Comparison of ENCODE assay signal across 35 mouse cellular contexts in the genomic region with DNA sequence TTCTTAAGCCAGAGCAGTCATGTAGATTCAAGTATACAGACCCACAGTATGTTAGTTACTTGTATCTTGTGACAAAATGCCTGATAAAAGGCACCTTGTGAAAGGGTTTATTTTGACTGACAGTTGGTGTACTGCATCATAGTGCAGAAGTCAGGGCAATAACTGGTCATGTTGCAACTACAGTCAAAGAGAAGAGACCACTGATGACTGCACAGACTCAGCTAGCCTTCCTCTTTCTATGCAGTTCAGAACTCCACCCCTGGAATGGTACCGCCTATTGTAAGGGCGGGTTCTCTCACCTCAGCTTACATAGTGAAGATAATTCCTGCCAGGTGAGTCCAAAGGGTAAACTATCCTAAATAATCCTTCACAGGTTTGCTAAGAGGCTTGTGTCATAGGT.
"Had no signal": no experiment of that assay in that cellular context is flagged by ENCODE, and none has a peak within 500 bp of the region (broad histone marks: within the 10 kb centered on the region; RNA-seq: fewer than 3 reads in every experiment).

No protein-coding gene starts in this region.

- H3K27me3 ChIP-seq: heart, embryonic 12.5 days; heart, embryonic 13.5 days; heart, embryonic 15.5 days; hindbrain, embryonic 12.5 days; hindbrain, embryonic 13.5 days; hindbrain, embryonic 15.5 days; intestine, embryonic 15.5 days; kidney, embryonic 15.5 days had no signal

- DNase-seq: heart, postnatal 10 days; heart, postnatal 14 days; heart, postnatal 36 days; heart, postnatal 4 days; kidney, adult 11 months; kidney, adult 18-20 months; kidney, adult 2 months; kidney, adult 8-10 months; kidney, adult 9 months; kidney, postnatal 10 days; kidney, postnatal 14 days; kidney, postnatal 25 days; kidney, postnatal 36 days; kidney, postnatal 4 days; layer of hippocampus, adult 9-11 months; layer of hippocampus, postnatal 36 days had no signal

- H3K4me2 ChIP-seq: heart, embryonic 11.5 days; heart, embryonic 12.5 days; heart, embryonic 13.5 days; heart, embryonic 15.5 days; hindbrain, embryonic 12.5 days; hindbrain, embryonic 13.5 days; hindbrain, embryonic 14.5 days; hindbrain, embryonic 15.5 days; intestine, embryonic 15.5 days; kidney, embryonic 15.5 days had no signal

- H3K9ac ChIP-seq: heart, embryonic 12.5 days; heart, embryonic 13.5 days; heart, embryonic 15.5 days; hindbrain, embryonic 12.5 days; hindbrain, embryonic 13.5 days; hindbrain, embryonic 14.5 days; hindbrain, embryonic 15.5 days; intestine, embryonic 15.5 days; kidney, embryonic 15.5 days had no signal

- H3K36me3 ChIP-seq: heart, embryonic 10.5 days; heart, embryonic 12.5 days; heart, embryonic 13.5 days; heart, embryonic 15.5 days; hindbrain, embryonic 10.5 days; hindbrain, embryonic 12.5 days; hindbrain, embryonic 13.5 days; hindbrain, embryonic 15.5 days; intestine, embryonic 15.5 days; kidney, embryonic 15.5 days had no signal

- H3K4me3 ChIP-seq: heart, embryonic 10.5 days; heart, embryonic 12.5 days; heart, embryonic 13.5 days; heart, embryonic 15.5 days; hindbrain, embryonic 10.5 days; hindbrain, embryonic 12.5 days; hindbrain, embryonic 13.5 days; hindbrain, embryonic 15.5 days; intestine, embryonic 15.5 days; kidney, embryonic 15.5 days; layer of hippocampus, adult 2 months had no signal

- ATAC-seq: hindbrain, embryonic 16.5 days; hindbrain, postnatal 0 days; inflammation-experienced regulatory T-cells, adult 6 months; intestine, embryonic 15.5 days; intestine, embryonic 16.5 days; intestine, postnatal 0 days had no signal

- H3K9me3 ChIP-seq: heart, embryonic 10.5 days; heart, embryonic 12.5 days; heart, embryonic 13.5 days; heart, embryonic 15.5 days; hindbrain, embryonic 10.5 days; hindbrain, embryonic 12.5 days; hindbrain, embryonic 13.5 days; hindbrain, embryonic 15.5 days; intestine, embryonic 15.5 days; kidney, embryonic 15.5 days had no signal

- H3K4me1 ChIP-seq: heart, embryonic 10.5 days; heart, embryonic 12.5 days; heart, embryonic 13.5 days; heart, embryonic 15.5 days; hindbrain, embryonic 10.5 days; hindbrain, embryonic 12.5 days; hindbrain, embryonic 15.5 days; intestine, embryonic 15.5 days; kidney, embryonic 15.5 days had no signal

- H3K27ac ChIP-seq: heart, embryonic 10.5 days; heart, embryonic 13.5 days; heart, embryonic 15.5 days; hindbrain, embryonic 10.5 days; hindbrain, embryonic 12.5 days; hindbrain, embryonic 13.5 days; hindbrain, embryonic 14.5 days; hindbrain, embryonic 15.5 days; hindbrain, postnatal 0 days; intestine, embryonic 15.5 days; kidney, embryonic 15.5 days; kidney, postnatal 0 days; layer of hippocampus, adult 2 months had no signal
